Mouse (Mus musculus) bone marrow macrophage, adult 2 months (primary cell): ENCODE measurements around the gene Trim17.

Source experiments
- CTCF ChIP-seq: IDR thresholded peaks from 2 replicates; pipeline ENCODE4 v1.5.1; 2012; ENCODE audit warnings: low read depth, mild to moderate bottlenecking, low read length, moderate library complexity
- POLR2A ChIP-seq: IDR thresholded peaks from 2 replicates; pipeline ENCODE4 v1.6.1; 2012; ENCODE audit warnings: mild to moderate bottlenecking, low read depth, low read length, borderline replicate concordance

- no peak for TF ChIP-seq CTCF
- no peak for TF ChIP-seq POLR2A
These were observed 19.9 kb downstream of the Trim17 start for GRCm38 (mm10) chr11:58974414-58974813.
